ENCODE assay signal across 29 mouse cellular contexts in the genomic region with DNA sequence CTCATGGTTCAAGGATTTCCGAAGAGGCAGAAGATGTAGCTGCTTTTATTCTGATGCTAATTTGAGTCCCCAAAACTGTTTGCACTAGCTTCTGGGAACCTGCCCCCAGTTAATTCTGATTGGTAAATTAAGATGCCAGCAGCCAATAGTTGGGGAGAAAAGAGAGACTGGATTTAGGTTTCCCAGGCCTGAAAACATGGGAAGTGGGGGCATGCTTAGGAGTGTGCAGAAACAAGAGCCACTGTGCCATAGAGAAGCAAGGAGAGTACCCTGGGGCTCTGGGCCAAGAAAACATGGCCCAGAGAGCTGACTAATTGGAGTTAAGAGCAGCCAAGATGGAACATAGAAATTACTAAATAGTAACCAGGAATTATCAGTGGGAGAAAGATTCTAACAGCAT. TPM values are rescaled to one million over a fixed set of nuclear protein-coding genes. Genes with fewer than 3 reads are reported as not detected.
A peak's percentile ranks its signal among the peaks of the same experiment; 100 is the strongest.
DNase-seq lines count a peak whose midpoint lies in the region; ATAC-seq and TF ChIP-seq lines count a peak whose summit lies in the region.
"Had no signal": no experiment of that assay in that cellular context is flagged by ENCODE, and none has a peak within 500 bp of the region (broad histone marks: within the 10 kb centered on the region; RNA-seq: fewer than 3 reads in every experiment).

No protein-coding gene starts in this region.

- no peaks in the 10 kb centered on the region for H3K4me1 ChIP-seq in hindbrain, embryonic 16.5 days (ENCODE audit: control insufficient read depth, insufficient read depth, low read depth, low read length)
- no peaks in the 10 kb centered on the region for H3K4me1 ChIP-seq in hindbrain, postnatal 0 days (ENCODE audit: insufficient read depth, low read length)
- H3K4me1 ChIP-seq in forebrain, embryonic 12.5 days = peaks cover 9% of the 10 kb centered on the region; the same call in 1 of the 2 replicates
- peaks cover 2% of the 10 kb centered on the region; the same call in 1 of the 2 replicates for H3K4me1 ChIP-seq in forebrain, embryonic 16.5 days (replicated peaks; ENCODE audit: control insufficient read depth, insufficient read depth, low read length)
- H3K4me1 ChIP-seq in midbrain, embryonic 16.5 days (ENCODE audit: control insufficient read depth, insufficient read depth, low read length) = no peaks in the 10 kb centered on the region
- H3K4me1 ChIP-seq: hindbrain, embryonic 13.5 days; limb, embryonic 13.5 days; lung, embryonic 15.5 days had no signal

- H3K36me3 ChIP-seq in hindbrain, embryonic 16.5 days (ENCODE audit: control insufficient read depth, insufficient read depth, low read length) = no peaks in the 10 kb centered on the region
- no peaks in the 10 kb centered on the region for H3K36me3 ChIP-seq in hindbrain, postnatal 0 days (ENCODE audit: insufficient read depth, low read length)
- H3K36me3 ChIP-seq in forebrain, embryonic 12.5 days (replicated peaks) = no peaks in the 10 kb centered on the region
- no peaks in the 10 kb centered on the region for H3K36me3 ChIP-seq in forebrain, embryonic 16.5 days (ENCODE audit: control insufficient read depth, insufficient read depth)
- H3K36me3 ChIP-seq in midbrain, embryonic 16.5 days (ENCODE audit: control insufficient read depth, insufficient read depth, low read length) = no peaks in the 10 kb centered on the region
- H3K36me3 ChIP-seq: hindbrain, embryonic 13.5 days; limb, embryonic 13.5 days; lung, embryonic 15.5 days had no signal

- no peaks in the 10 kb centered on the region for H3K27me3 ChIP-seq in hindbrain, embryonic 16.5 days (replicated peaks; ENCODE audit: control insufficient read depth, insufficient read depth, low read length)
- H3K27me3 ChIP-seq in hindbrain, postnatal 0 days (ENCODE audit: insufficient read depth, low read length) = no peaks in the 10 kb centered on the region
- H3K27me3 ChIP-seq in forebrain, embryonic 12.5 days = no peaks in the 10 kb centered on the region
- no peaks in the 10 kb centered on the region for H3K27me3 ChIP-seq in forebrain, embryonic 16.5 days (replicated peaks; ENCODE audit: control insufficient read depth, insufficient read depth, low read length)
- no peaks in the 10 kb centered on the region for H3K27me3 ChIP-seq in midbrain, embryonic 16.5 days (ENCODE audit: control insufficient read depth, insufficient read depth, low read depth, low read length)
- H3K27me3 ChIP-seq: hindbrain, embryonic 13.5 days; limb, embryonic 13.5 days; lung, embryonic 15.5 days had no signal

- no peak overlapping the region for H3K4me2 ChIP-seq in hindbrain, embryonic 16.5 days (ENCODE audit: low read length)
- no peak overlapping the region for H3K4me2 ChIP-seq in hindbrain, postnatal 0 days (ENCODE audit: low read depth, low read length)
- H3K4me2 ChIP-seq in forebrain, embryonic 12.5 days = no peak overlapping the region
- no peak overlapping the region for H3K4me2 ChIP-seq in forebrain, embryonic 16.5 days (ENCODE audit: low read length)
- no peak overlapping the region for H3K4me2 ChIP-seq in midbrain, embryonic 16.5 days (ENCODE audit: low read length)
- H3K4me2 ChIP-seq: heart, embryonic 11.5 days; hindbrain, embryonic 13.5 days; limb, embryonic 13.5 days; lung, embryonic 15.5 days had no signal

- DNase-seq in hindbrain, postnatal 0 days (ENCODE audit: low spot score) = no peak
- no peak for DNase-seq in retina, postnatal 1 day
- no peak for DNase-seq in kidney, adult 18-20 months
- DNase-seq: cerebellum, adult 2 months; heart, postnatal 10 days; kidney, adult 11 months; kidney, postnatal 14 days; lung, postnatal 4 days; right cerebral cortex, postnatal 4 days had no signal

- H3K9ac ChIP-seq in hindbrain, embryonic 16.5 days (ENCODE audit: low read depth, low read length) = no peak overlapping the region
- H3K9ac ChIP-seq in hindbrain, postnatal 0 days (replicated peaks; ENCODE audit: low read length) = no peak overlapping the region
- no peak overlapping the region for H3K9ac ChIP-seq in forebrain, embryonic 12.5 days
- no peak overlapping the region for H3K9ac ChIP-seq in forebrain, embryonic 16.5 days (replicated peaks; ENCODE audit: low read depth, low read length)
- H3K9ac ChIP-seq in midbrain, embryonic 16.5 days (ENCODE audit: low read depth, low read length) = no peak overlapping the region
- H3K9ac ChIP-seq: hindbrain, embryonic 13.5 days; limb, embryonic 13.5 days; liver, embryonic 14.5 days; lung, embryonic 15.5 days had no signal

- 0 out of 2 replicates have a peak, but pooled peaks have one; percentile 48 for ATAC-seq in hindbrain, embryonic 16.5 days
- no peak for ATAC-seq in hindbrain, postnatal 0 days
- 0 out of 2 replicates have a peak, but pooled peaks have one; percentile 70 for ATAC-seq in forebrain, embryonic 12.5 days (ENCODE audit: low FRiP score)
- peak; percentile 88 for ATAC-seq in forebrain, embryonic 16.5 days
- peak; percentile 75; the same call in 1 of the 2 replicates for ATAC-seq in midbrain, embryonic 16.5 days

- no peaks in the 10 kb centered on the region for H3K9me3 ChIP-seq in hindbrain, embryonic 16.5 days (ENCODE audit: control insufficient read depth, low read length)
- H3K9me3 ChIP-seq in hindbrain, postnatal 0 days (ENCODE audit: low read length) = no peaks in the 10 kb centered on the region
- H3K9me3 ChIP-seq in forebrain, embryonic 12.5 days = no peaks in the 10 kb centered on the region
- no peaks in the 10 kb centered on the region for H3K9me3 ChIP-seq in forebrain, embryonic 16.5 days (ENCODE audit: control insufficient read depth, low read length)
- H3K9me3 ChIP-seq in midbrain, embryonic 16.5 days (replicated peaks; ENCODE audit: control insufficient read depth, low read length, poor library complexity, severe bottlenecking) = no peaks in the 10 kb centered on the region
- H3K9me3 ChIP-seq: hindbrain, embryonic 13.5 days; limb, embryonic 13.5 days; lung, embryonic 15.5 days had no signal

- TF ChIP-seq CTCF in hindbrain, postnatal 0 days (IDR thresholded peaks at IDR 0.05; ENCODE audit: low read depth) = no peak

- 25% methylated on average over 1 of the region's 1 CpGs for WGBS in hindbrain, embryonic 16.5 days
- 14% methylated on average over 1 of the region's 1 CpGs for WGBS in hindbrain, postnatal 0 days
- 4% methylated on average over 1 of the region's 1 CpGs for WGBS in forebrain, embryonic 12.5 days
- WGBS in forebrain, embryonic 16.5 days = 4% methylated on average over 1 of the region's 1 CpGs
- 5% methylated on average over 1 of the region's 1 CpGs for WGBS in midbrain, embryonic 16.5 days

- H3K4me3 ChIP-seq in hindbrain, embryonic 16.5 days (ENCODE audit: low read length) = no peak overlapping the region
- H3K4me3 ChIP-seq in hindbrain, postnatal 0 days (ENCODE audit: low read length) = no peak overlapping the region
- H3K4me3 ChIP-seq in forebrain, embryonic 12.5 days (replicated peaks) = no peak overlapping the region
- H3K4me3 ChIP-seq in forebrain, embryonic 16.5 days (replicated peaks; ENCODE audit: low read length) = no peak overlapping the region
- H3K4me3 ChIP-seq in midbrain, embryonic 16.5 days (ENCODE audit: low read depth, low read length) = no peak overlapping the region
- H3K4me3 ChIP-seq: hindbrain, embryonic 13.5 days; limb, embryonic 13.5 days; lung, embryonic 15.5 days had no signal

- H3K27ac ChIP-seq in hindbrain, embryonic 16.5 days (ENCODE audit: low read depth, low read length) = no peak overlapping the region
- H3K27ac ChIP-seq in hindbrain, postnatal 0 days = no peak overlapping the region
- no peak overlapping the region for H3K27ac ChIP-seq in forebrain, embryonic 12.5 days
- H3K27ac ChIP-seq in forebrain, embryonic 16.5 days (ENCODE audit: low read length) = no peak overlapping the region
- no peak overlapping the region for H3K27ac ChIP-seq in midbrain, embryonic 16.5 days (ENCODE audit: low read length)
- H3K27ac ChIP-seq: hindbrain, embryonic 13.5 days; limb, embryonic 13.5 days; liver, embryonic 14.5 days; lung, embryonic 15.5 days; stomach, postnatal 0 days had no signal

RNA-seq across cellular contexts. Expression of a gene that starts 33.4 kb away (rescaled TPM):
- not detected in 2 replicates for polyA plus RNA-seq in hindbrain, embryonic 16.5 days (2015; fragmentation: Nextera tagmentation; extraction: Ambion mirVana)
- total RNA-seq in hindbrain, postnatal 0 days (2014; rRNA removed) = not detected in 2 replicates
- polyA plus RNA-seq in hindbrain, postnatal 0 days (2015; fragmentation: Nextera tagmentation; extraction: Ambion mirVana) = not detected in 2 replicates
- polyA plus RNA-seq in forebrain, embryonic 12.5 days (2016; fragmentation: Nextera tagmentation; extraction: Ambion mirVana) = not detected in 2 replicates
- not detected in 2 replicates for polyA plus RNA-seq in forebrain, embryonic 16.5 days (2015; fragmentation: Nextera tagmentation; extraction: Ambion mirVana)
- not detected in 2 replicates for polyA plus RNA-seq in midbrain, embryonic 16.5 days (2015; fragmentation: Nextera tagmentation; extraction: Ambion mirVana)
- total RNA-seq: adrenal gland, adult 18-20 months; common myeloid progenitor, adult 5-6 weeks; gastrocnemius, adult 18-20 months; layer of hippocampus, postnatal 10 days; left cerebral cortex, postnatal 10 days; neutrophil, adult 5-6 weeks had no signal
- polyA plus RNA-seq: C2C12; cerebellum, adult 2 months; embryonic facial prominence, embryonic 14.5 days; gonadal fat pad, adult 2 months; heart, embryonic 11.5 days; hindbrain, embryonic 13.5 days; liver, embryonic 14.5 days; lung, embryonic 15.5 days; thymus, postnatal 0 days had no signal
